Mouse (Mus musculus): ENCODE measurements around the gene Pigl.

DNA sequence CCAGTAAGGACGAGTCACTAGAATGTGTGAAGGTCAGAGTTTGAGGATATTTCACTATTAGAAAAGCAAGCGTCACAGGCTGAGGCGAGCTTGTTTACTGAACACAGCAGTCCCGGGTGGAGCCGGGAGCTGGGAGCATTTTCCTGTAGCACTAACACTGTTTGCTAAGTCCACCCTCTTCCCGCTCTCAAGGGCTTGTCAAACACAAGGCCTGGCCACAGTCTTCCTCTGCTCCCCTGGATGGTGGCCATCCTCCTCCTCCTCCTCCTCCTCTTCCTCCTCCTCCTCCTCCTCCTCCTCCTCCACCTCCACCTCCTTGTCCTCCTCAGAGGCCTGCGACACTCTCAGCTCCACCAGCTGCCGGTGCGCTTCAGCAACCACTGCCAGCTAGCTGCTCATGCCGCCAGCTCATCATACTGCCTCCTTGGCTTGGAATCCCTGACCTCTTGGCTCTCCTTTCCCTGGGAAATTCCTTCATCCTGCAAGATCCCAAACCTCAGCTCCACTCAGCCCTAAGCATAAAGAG is 37.1 kb downstream of the Pigl start:
- TF ChIP-seq CTCF (IDR thresholded peaks at IDR 0.05; ENCODE audit: low read depth), result no peak
- no peak for TF ChIP-seq EP300 (IDR thresholded peaks at IDR 0.05; ENCODE audit: low read depth)

Measured in liver, embryonic 14.5 days (tissue).